Mouse (Mus musculus): ENCODE measurements around the gene Trafd1. TPM values are rescaled to one million over a fixed set of nuclear protein-coding genes. Genes with fewer than 3 reads are reported as not detected.

The Trafd1 gene
- total RNA-seq, 2 experiments from 2014 or later, result 39.0 to 74.7 TPM

- no peak for ATAC-seq (replicated peaks; ENCODE audit: poor library complexity, severe bottlenecking)
Measured at GRCm38 (mm10) chr5:121336009-121336408, 49.4 kb downstream of the Trafd1 start.

GRCm38 (mm10) chr5:121335426-121335825 lies 50.0 kb downstream of the Trafd1 start:
- ATAC-seq (replicated peaks; ENCODE audit: poor library complexity, severe bottlenecking), result no peak

- ATAC-seq (replicated peaks; ENCODE audit: poor library complexity, severe bottlenecking), result no peak
Measured at GRCm38 (mm10) chr5:121334454-121334853, 51.0 kb downstream of the Trafd1 start.

- no peak for ATAC-seq (replicated peaks; ENCODE audit: poor library complexity, severe bottlenecking)
Measured at GRCm38 (mm10) chr5:121333976-121334375, 51.5 kb downstream of the Trafd1 start.

GRCm38 (mm10) chr5:121331731-121332130 lies 53.7 kb downstream of the Trafd1 start:
- peak; percentile 63 for ATAC-seq (replicated peaks; ENCODE audit: poor library complexity, severe bottlenecking)

- peak; percentile 33; the same call in 1 of the 2 replicates for ATAC-seq (replicated peaks; ENCODE audit: poor library complexity, severe bottlenecking)
Measured at GRCm38 (mm10) chr5:121330154-121330816, 55.1 kb downstream of the Trafd1 start.

- no peak for ATAC-seq (replicated peaks; ENCODE audit: poor library complexity, severe bottlenecking)
Measured at GRCm38 (mm10) chr5:121329333-121330058, 55.9 kb downstream of the Trafd1 start.

GRCm38 (mm10) chr5:121326079-121326805 lies 59.2 kb downstream of the Trafd1 start:
- ATAC-seq (replicated peaks; ENCODE audit: poor library complexity, severe bottlenecking), result no peak

Other genes starting within 250 kb of the Trafd1 start
- 29.7 and 33.6 TPM in 2 replicates for gene Ptpn11, start 194.2 kb downstream of the Trafd1 start, total RNA-seq (2014; fragmentation: Nextera tagmentation)
- gene Ptpn11, start 194.2 kb downstream of the Trafd1 start, total RNA-seq (2017), result 44.8 and 45.8 TPM in 2 replicates
- 2,241 and 2,395 TPM in 2 replicates for gene Rpl6, start 181.2 kb downstream of the Trafd1 start, total RNA-seq (2014; fragmentation: Nextera tagmentation)
- gene Rpl6, start 181.2 kb downstream of the Trafd1 start, total RNA-seq (2017), result 1,241 and 1,301 TPM in 2 replicates
- 26.2 and 28.1 TPM in 2 replicates for gene Hectd4, start 165.4 kb downstream of the Trafd1 start, total RNA-seq (2014; fragmentation: Nextera tagmentation)
- 12.8 and 14.1 TPM in 2 replicates for gene Hectd4, start 165.4 kb downstream of the Trafd1 start, total RNA-seq (2017)
- 35.8 and 39.4 TPM in 2 replicates for gene Naa25, start 12.3 kb upstream of the Trafd1 start, total RNA-seq (2014; fragmentation: Nextera tagmentation)
- 74.6 and 75.1 TPM in 2 replicates for gene Naa25, start 12.3 kb upstream of the Trafd1 start, total RNA-seq (2017)
- gene Tmem116, start 66.3 kb upstream of the Trafd1 start, total RNA-seq (2014; fragmentation: Nextera tagmentation), result not detected in 2 replicates
- gene Tmem116, start 66.3 kb upstream of the Trafd1 start, total RNA-seq (2017), result 0.62 and 0.69 TPM in 2 replicates
- gene Erp29, start 66.9 kb upstream of the Trafd1 start, total RNA-seq (2014; fragmentation: Nextera tagmentation), result 410 and 421 TPM in 2 replicates
- 928 and 1,056 TPM in 2 replicates for gene Erp29, start 66.9 kb upstream of the Trafd1 start, total RNA-seq (2017)
- gene Adam1b, start 117.8 kb upstream of the Trafd1 start, total RNA-seq (2014; fragmentation: Nextera tagmentation), result not detected in 2 replicates
- 0.15 TPM in 1 of 2 replicates, not detected in the other for gene Adam1b, start 117.8 kb upstream of the Trafd1 start, total RNA-seq (2017)
- 2.6 and 2.8 TPM in 2 replicates for gene Adam1a, start 159.8 kb upstream of the Trafd1 start, total RNA-seq (2014; fragmentation: Nextera tagmentation)
- 1.1 and 2.1 TPM in 2 replicates for gene Adam1a, start 159.8 kb upstream of the Trafd1 start, total RNA-seq (2017)
- gene Gm42878, start 159.8 kb upstream of the Trafd1 start, total RNA-seq (2014; fragmentation: Nextera tagmentation), result not detected in 2 replicates
- gene Gm42878, start 159.8 kb upstream of the Trafd1 start, total RNA-seq (2017), result not detected in 2 replicates
- gene Mapkapk5, start 160.3 kb upstream of the Trafd1 start, total RNA-seq (2014; fragmentation: Nextera tagmentation), result 60.9 and 128 TPM in 2 replicates
- gene Mapkapk5, start 160.3 kb upstream of the Trafd1 start, total RNA-seq (2017), result 91.6 and 97.7 TPM in 2 replicates
- 217 and 230 TPM in 2 replicates for gene Aldh2, start 208.2 kb upstream of the Trafd1 start, total RNA-seq (2014; fragmentation: Nextera tagmentation)
- 277 and 283 TPM in 2 replicates for gene Aldh2, start 208.2 kb upstream of the Trafd1 start, total RNA-seq (2017)
- gene Acad12, start 233.3 kb upstream of the Trafd1 start, total RNA-seq (2014; fragmentation: Nextera tagmentation), result 0.84 and 2.5 TPM in 2 replicates
- gene Acad12, start 233.3 kb upstream of the Trafd1 start, total RNA-seq (2017), result 2.7 and 3.3 TPM in 2 replicates

All from granulocyte monocyte progenitor cell, adult 5-6 weeks (primary cell).